Mouse (Mus musculus): ENCODE measurements around the gene Pttg1ip.

DNA sequence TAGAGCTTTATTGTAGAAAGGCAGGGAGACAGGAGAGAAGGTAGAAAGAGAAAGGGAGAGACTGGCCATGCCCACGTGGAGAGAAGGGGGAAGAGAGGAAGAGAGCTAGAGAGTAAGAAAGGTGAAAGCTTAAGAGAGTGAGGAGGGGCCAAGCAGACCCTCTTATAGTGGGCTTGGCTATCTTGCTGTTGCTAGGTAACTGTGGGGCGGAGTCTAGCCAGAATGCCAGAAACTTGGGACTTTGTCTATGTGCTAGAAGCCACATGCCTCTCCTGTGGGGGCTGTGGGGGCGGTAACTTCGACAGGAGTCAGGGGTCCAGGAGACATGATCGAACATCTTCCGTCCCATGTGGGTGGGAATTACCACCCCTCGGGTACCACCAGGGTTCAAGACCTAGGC is 12.0 kb upstream of the Pttg1ip start:
- no peak for TF ChIP-seq CTCF (conservative IDR thresholded peaks at IDR 0.05; ENCODE audit: insufficient read depth, insufficient read length, low read depth, low read length)
- TF ChIP-seq POLR2A (IDR thresholded peaks at IDR 0.05; ENCODE audit: low read depth, low read length): no peak

Measured in kidney, adult 2 months (tissue).